Mouse (Mus musculus) right cerebral cortex, postnatal 36 days (tissue): Measurements from ENCODE around the gene Slc22a13.
A peak's percentile ranks its signal among the peaks of the same experiment; 100 is the strongest.

Source experiments
- DNase-seq, 2 experiments: peaks; one replicate each; pipeline ENCODE4 v3.0.0; 2022; ENCODE audit warnings: low spot score in 2 of 2, mixed read lengths in 1 of 2

Gene Slc22a13

DNA sequence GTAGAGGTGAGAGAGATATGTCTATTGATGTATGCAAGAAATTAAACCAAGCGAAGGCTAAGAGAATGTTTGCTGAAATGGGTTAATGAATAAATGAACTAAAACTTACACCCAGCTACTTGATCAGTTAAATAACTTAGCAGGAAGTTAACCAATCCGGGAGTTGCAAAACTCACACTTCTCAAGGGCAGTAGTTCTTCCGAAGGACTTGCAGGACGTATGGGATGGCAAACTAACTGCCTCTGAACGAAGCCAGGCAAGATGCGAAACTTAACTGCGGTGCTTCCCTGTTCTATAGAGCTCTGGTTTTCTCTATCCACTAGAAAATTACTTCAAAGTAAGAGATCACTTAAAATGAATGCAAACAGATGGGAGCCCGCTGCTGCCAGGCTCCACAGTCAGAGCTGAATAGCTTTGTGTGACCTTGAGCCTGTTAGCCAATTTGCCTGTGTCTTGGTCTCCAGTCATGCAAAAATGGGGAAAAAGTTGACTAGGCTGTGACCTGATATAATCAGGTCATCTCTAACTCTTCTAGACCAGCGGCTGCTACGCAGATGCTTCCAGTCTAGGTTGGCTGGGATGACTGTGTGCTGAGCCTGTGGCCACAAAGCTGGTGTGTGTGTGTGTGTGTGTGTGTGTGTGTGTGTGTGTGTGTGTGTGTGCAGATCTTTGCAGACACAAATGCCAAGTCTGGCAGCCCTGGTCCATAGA, 9.6 kb downstream of the Slc22a13 start:
- DNase-seq: no peak

DNA sequence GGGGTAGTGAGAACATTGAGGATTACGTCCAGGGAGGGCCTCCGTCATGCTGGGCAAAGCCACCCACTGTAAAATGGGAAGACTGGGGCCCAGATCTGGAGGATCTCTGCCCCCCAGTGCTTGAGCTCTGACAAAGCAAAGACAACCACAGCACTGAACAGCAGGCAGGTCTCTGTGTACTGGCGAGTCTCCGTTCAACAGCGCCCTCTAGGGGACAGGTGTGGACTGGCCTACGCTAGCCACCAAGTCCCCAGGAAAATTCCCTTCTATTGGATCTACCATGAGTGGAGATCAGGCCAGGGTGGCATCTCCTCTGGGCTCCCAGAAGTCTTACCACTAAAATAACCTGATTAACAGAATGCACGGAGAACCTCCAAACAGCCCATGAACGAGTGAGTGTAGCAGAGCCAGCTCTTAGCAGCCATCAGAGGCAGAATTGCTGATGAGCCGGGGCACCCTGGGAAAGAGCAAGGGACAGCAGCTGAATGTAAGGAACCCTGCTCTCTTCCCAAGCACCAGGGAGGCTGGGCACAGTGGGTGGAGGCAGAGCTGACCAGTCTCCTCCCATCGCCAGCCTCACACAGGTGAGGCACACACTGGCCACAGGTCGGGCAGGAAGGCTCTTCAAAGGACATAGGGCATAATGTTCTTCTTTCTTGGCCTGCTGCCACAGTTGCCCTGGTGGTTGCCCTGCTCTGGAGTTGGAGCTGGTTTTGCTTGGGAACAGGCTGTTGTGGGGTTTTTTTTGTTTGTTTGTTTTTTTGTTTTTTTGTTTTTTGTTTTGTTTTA, 16.5 kb downstream of the Slc22a13 start:
- DNase-seq: no peak

DNA sequence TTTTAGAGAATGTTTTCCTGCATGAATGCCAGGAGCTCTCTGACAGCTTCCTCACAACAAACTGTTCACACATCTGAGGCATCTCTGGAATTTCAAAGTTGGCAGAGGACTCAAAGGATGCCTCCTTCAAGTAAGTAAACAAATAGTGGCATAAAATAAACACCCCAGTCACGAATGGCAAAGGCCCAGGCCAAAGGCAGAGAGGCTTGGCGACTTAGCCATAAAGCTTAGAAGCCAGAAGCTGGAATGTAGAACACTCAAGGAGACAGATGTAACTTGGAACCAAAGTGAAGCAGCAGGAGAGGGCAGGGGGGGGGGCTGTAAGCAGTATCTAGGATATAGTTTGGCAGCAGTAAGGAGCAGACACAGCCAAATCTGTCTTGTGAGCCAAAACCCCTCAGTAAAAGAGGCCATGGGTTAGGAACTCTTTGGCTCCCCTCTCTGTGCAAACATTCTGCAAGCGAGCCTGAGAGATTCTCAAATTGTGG, 27.6 kb downstream of the Slc22a13 start:
- DNase-seq: no peak

DNA sequence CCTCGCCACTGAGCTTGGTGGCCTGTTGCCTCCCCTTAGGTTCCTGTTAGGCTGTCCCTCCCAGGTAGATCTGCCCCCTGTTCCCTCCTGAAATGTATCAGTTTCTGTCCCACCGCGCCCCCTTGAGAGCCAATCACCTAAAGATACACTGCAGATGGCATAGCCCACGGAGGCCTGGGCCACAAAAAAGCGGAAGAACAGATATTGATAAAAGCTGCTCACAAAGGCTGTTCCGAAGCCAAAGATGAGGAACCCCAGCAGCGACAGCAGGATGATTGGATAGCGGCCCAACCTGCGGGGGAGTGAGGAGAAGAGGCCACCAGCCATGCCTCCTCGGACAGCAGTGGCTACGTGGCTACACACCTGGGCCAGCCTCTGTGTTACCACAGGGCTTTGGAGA, 29.6 kb downstream of the Slc22a13 start:
- no peak for DNase-seq

DNA sequence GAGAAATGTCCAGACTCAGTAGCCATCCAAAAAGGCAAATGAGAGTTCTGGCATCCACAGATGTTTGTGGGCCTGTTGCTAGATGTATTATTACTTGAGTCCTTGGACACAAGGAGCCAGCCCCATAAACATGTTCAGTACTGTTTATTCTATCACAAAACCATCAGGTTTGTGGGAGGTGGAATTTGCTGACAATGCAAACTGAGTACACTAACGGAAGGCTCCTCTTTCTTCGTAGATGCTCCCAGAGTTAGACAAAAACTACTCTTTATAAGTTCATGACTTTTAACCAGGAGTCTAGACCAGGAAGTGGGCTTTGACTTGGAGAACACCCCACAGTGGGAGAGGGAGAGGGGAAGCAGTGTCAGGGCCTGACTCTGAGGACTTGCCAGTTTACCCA, 41.3 kb downstream of the Slc22a13 start:
- DNase-seq: no peak

DNA sequence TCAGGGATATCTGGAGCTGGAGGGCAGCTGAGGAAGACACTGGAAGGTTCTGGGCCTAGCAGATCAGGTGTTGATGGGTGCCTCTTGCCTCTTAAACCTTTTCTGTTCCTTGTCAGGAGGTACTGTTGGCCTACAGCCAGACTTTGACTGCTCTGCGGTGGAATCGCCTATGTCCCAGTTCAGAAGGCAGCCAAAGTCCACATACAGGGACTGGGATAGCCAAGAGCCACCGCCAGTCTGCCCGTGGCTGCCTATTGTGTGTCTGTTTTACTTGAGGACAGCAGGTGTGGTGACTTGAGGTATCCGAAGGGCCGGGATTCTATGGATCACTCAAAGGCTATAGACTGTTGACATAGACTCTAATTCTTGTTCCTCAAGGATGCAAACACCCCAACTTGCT, 43.4 kb downstream of the Slc22a13 start:
- no peak for DNase-seq

DNA sequence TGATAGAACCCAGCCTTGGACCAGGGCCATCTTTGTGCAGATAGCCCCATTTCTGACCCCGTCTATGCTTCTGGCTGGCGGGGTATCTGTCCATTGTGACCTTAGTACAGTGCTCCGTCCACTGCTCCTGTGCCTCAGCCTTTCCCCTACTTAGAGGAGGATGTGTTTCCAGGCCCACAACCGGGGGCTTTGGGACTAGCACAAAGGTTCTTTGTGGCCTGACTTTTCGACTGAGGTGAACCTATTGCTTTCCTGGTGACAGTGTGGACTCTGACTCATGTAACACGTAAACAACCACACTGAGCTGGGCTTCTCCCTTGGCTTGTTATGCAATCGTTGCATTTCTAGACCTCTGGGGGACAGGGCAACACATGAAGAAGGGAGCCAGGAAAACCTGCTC, 44.2 kb downstream of the Slc22a13 start:
- DNase-seq: no peak

DNA sequence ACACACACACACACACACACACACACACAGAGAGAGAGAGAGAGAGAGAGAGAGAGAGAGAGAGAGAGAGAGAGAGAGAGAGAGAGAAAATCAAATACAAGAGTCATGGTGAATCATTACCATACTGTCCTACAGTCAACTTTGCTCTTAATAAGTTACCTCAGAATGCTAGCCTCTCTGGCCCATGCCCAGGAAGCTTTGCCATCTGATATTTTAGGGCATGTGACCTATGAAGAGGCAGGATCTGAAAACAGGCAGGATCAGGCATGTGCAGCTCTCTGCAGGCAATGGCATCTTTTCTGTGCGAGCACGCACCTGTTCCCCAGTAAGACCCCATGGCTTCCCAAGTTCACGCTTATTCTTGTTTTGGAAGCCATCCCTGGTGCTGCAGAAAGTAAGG, 48.2 kb downstream of the Slc22a13 start:
- DNase-seq: no peak

DNA sequence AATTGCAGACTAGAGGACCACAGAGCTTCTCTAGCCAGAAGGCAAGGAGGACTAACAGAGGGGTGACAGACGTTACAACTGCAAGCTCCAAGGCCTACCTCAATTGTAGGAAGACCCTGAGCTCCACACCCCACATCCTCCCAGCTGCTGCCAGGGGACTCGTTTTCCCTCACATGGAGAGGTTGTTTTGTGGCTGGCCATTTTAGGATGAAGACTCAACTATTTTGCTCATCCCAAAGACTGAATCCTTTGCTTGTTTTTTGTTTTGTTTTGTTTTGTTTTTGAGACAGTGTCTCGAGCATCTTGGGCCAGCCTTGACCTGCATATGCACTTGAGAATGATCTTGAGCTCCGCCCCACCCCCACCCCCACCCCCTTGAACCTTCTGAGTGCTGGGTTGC, 50.0 kb downstream of the Slc22a13 start, which contains the start of gene Gm47289:
Gm47289 (plus strand) TSS at position 301 of the 400 bp plus-strand sequence.
- no peak for DNase-seq

DNA sequence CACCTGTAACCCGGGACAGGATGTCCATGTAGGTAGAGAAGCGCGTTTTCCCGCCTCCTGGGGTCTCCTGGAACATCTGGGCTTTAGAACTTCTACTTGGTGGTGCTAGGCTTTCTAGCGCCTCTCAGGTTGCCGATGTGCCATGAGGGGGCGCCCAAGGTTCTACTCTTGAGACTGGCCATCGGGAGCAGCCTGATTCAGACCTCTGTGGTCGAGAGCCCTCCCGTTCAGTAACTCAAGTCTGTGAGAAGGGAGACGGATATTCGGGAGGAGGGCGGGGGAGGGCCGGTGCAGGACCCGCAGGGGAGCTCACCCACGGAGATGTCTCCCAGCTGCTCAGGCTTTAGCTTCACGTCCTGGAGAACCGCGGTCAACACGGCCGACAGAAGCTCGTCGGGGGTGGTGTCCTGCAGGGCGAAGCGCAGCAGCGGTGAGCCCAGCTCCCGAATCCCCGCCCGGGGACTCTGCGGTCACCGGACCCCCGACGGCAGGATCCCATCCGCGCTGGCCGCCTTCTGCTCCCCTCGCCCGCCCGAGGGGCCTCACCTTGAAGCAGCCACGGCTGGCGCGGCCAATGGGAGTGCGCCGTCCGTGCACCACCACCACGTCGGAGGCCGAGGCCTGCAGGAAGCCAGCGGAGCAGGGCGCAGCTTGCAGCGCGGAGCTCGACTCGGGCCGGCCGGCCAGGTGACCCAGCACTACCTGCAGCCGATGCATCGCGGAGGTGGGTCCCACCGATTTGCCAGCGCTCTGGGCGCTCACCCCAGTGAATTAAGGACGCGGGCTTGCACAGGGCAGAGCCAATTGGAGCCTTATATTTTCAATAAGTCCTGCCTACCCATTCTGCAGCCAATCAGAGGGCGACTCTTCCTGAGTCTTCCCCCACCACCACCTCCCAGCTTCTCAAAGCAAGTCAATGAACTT, 52.4 kb downstream of the Slc22a13 start, which contains the start of gene Acaa1b:
Acaa1b (minus strand) TSS at position 816 of the 924 bp plus-strand sequence.
- peak; percentile 41 to 64 for DNase-seq

DNA sequence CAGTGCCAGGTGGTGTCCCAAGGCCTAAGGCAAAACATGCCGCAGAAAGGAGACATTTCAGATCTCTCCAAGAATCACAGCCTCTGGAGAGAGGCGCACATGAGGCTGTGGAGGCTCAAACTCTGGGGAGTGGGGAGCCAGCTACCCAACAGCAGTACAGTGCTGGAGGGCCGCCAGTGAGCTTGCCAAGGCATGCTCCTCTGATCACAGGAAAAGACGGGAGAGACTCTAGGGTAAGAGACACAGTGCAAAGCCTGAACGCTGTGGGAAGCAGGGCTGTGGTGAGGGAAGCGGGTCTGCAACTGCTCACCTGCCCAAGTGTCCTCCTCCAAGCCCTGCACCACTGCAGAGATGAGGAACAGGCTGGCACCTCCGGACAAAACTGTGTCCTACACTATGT, 53.1 kb downstream of the Slc22a13 start:
- DNase-seq: no peak

DNA sequence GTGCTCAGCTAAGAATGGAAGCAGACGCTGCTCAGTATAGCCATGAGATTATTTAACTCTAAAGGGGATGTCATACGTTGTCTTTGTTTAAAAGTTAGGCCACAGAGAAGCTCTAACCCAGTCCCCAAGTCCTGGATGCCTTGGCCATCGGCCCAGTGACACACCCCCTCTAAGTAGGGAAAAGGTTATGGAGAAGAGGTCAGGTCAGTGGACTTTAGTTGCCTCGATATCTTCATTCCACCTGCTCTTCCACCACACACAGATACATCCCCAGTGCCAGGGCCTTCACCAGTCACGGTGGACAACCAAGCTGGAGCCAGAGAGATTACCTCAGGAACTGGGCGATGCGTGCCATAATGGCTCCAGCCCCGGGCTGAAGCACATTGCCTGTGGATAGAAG, 53.5 kb downstream of the Slc22a13 start:
- DNase-seq: no peak

DNA sequence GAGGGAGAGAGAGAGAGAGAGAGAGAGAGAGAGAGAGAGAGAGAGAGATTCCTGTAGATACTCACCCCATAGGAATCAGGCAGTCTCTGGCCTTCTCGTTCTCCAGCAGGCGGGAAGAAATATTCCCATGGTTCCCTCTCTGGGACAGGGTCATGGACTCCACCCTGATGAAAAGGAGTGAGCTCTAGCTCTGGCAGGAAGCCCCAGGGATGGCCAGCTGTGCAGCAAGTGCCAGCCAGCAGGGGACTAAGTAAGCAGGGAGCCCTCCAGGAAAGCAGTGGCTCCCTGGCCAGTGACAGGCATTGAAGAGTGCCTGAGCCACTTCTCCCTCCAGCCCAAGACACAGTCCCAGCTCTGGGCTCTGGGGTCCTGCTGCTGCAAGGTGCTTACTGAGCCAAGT, 57.1 kb downstream of the Slc22a13 start:
- no peak for DNase-seq

DNA sequence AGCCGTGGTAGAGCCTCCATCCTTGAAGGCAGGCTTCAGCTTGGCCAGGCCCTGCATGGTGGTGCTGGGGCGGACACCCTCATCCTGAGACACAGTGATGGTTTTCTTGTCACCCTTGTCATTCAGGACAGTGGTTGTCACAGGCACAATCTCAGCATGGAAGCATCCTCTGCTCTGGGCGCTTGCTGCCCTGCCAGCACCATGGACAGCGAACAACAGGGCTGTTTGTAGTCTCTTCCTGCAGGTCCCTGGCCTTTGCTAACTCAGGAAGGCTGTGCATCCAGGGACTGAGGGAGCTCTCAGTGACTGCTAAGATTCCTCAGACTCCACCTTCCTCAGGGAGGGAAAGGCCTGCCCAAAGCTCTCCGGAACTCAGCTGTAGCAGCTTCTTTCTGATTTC, 59.3 kb downstream of the Slc22a13 start:
- no peak for DNase-seq

DNA sequence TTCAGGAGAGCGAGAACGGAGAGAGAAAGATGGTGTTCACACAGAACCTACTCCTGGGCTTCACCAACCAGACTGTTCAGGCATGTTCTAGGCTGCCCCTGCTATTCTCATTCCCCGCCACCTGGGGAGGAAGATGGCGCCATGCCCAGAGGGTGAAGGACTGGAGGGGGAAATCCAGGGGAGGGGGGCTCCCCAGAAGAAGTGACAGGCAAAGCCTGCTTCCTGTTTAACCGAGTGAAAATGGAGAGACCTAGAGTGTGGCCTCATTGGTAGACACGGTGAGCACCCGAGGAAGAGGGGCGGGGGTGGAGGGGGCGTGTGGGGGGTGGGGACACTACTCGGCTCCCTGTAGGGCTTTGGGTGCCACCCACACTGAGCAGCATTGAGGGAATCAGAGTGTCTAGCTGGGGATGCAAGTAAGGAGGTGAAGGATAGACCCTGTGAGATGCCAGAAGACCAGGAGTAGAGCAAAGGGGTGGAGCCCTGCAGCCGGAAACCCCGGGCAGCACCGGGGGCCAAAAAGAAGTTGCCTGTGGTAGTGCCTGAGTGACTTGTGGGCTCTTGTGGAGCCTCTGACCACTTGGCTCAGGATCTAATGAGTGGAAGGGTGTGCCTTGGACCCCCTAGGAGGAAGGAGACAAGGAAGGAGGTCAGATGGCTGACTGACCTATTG, 62.7 kb downstream of the Slc22a13 start:
- no peak for DNase-seq

DNA sequence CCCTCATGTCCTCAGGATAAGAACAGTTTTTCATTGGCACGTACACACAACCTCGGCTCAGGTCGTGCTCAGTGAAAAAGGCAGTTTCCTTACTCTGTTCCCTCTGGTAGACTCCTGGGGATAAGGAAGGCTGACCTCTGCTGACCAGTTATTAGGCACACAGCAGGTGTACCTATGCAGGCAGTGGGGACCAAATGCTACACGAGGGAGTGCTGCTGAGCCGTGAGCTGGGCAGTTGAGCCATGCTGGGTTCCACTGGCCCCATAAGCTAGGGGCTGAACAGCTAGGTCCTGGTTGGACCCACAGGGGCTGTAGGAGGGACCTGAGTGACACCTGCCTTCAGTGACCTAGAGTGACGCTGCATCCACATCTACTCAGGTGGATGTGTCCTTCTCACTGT, 63.3 kb downstream of the Slc22a13 start:
- no peak for DNase-seq

DNA sequence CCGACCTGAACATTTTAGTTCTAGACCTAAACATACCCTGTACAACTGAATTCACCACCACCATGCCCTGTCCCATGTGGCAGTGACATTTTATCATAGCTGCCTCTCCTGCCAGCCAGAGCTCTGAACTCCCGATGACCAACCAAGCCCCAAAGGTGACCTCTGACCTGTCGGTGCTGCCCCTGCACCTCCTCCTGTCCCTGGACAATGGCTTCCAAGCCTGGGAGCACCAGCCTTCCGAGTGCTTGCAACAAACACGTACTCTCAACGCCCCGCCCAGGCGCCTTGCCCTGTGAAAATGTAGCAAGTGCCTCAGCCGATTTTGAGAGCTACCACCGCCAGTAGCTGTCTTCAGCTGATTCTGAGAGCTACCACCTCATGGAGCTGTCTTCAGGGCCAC, 63.8 kb downstream of the Slc22a13 start:
- no peak for DNase-seq

DNA sequence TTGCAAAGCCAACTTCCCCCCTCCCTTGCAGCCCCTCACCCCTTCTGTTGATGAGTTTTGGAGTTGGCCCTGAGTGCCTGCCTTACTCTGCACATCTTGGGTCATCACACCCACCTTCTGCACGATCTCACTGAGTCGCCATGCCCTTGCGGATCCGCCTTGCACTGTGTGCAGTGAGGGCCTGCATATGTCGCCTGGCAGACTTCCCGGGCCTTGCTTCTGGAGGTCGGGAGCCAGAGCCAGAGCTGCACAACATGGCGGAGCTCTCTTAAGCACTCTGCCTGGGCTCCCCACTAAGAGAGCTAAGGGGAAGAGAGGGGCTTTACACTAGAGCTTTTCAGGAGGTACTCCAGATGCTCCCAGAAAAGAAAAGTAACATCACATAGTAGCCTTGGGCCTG, 64.2 kb downstream of the Slc22a13 start:
- no peak for DNase-seq

DNA sequence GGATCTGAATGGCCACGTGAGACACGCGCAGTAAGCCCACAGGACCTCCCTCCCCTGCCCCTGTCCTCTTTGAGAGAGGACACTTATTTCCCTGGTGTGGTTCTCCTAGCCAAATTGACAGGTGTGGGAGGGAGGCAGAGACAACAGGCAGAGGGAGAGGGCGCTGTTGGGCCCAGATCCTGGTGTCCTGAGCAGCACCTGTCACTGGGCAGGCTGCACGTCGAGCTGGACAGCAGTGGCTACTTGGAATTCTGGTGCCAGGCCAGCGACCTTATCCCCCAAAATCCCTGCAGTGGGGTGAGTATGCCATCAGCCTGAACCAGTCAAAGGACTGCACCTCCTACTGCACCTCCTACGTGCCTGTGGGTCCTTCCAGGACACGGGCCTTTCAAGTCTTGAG, 65.5 kb downstream of the Slc22a13 start:
- no peak for DNase-seq
